Mouse (Mus musculus) ES-Bruce4 (cell line): ENCODE results near the gene Hmx3.

Experiments
- EP300 ChIP-seq: IDR thresholded peaks from 2 replicates; pipeline ENCODE4 v1.6.1; 2011; ENCODE audit warnings: low read depth, low read length; ENCODE audit not compliant: insufficient read depth
- POLR2A ChIP-seq: IDR thresholded peaks from one replicate; pipeline ENCODE4 v1.8.1; 2011; ENCODE audit warnings: low read length; ENCODE audit not compliant: insufficient read depth

- no peak for TF ChIP-seq EP300
- TF ChIP-seq POLR2A: no peak
Measured at GRCm38 (mm10) chr7:131554341-131555180, 11.9 kb downstream of the Hmx3 start.
